Mouse (Mus musculus): ENCODE measurements around the gene Arhgef18.

- TF ChIP-seq CTCF (IDR thresholded peaks at IDR 0.05; ENCODE audit: low read depth): no peak
- no peak for TF ChIP-seq EP300 (optimal IDR thresholded peaks at IDR 0.05)
Observed at GRCm38 (mm10) chr8:3449226-3449625, 56.4 kb downstream of the Arhgef18 start.
